Mouse (Mus musculus) cerebellum, adult 9-10 months (tissue): ENCODE measurements around the gene Adam12.

ENCODE experiments used
- DNase-seq: peaks from one replicate; pipeline ENCODE4 v3.0.0; 2022

Gene Adam12

DNA sequence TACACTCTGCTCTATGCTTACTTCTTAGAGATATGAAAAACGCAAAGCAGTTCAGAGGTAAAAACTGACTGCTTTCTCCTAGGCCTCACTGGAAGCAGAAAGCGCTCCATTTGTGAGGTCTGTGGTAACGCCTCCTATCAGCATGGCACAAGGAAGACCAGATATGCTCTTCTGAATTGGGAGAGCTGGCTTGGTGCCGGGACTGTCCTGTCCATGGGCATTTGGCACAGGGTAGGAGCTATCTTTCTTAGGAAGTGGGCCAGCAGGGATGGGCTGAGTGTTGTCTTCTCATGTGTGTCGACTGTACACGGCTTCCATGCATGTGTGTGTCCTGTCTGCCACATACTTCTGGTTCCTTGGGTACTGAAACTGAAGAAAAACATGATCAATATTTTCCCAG is 369.7 kb downstream of the Adam12 start:
- no peak for DNase-seq

- DNase-seq, result no peak
These were observed 372.4 kb downstream of the Adam12 start for GRCm38 (mm10) chr7:133859548-133859947.

- peak; percentile 10 for DNase-seq
These were observed 373.4 kb downstream of the Adam12 start for GRCm38 (mm10) chr7:133858506-133858905.

DNA sequence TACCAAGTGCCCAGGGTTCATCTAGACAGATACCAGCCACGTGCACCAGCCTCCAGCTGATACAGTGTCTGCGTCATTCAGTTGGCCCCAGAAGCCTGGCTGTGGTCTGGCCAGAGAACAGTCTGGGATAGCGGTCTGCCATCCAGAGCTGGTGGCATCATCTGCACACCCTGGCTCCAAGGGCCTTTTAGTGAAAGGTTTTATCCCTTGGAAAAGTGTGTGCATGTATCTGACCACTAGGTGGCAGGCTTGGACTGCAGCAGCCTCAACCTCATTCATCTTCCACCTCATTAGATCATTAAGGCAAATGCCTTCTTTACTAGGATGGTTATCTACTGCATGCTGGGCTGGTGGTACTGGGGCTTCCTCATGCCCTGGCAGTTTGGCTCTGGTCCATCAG is 375.7 kb downstream of the Adam12 start:
- peak; percentile 65 for DNase-seq

GRCm38 (mm10) chr7:133850735-133851134 is 381.2 kb downstream of the Adam12 start:
- DNase-seq, result no peak

DNA sequence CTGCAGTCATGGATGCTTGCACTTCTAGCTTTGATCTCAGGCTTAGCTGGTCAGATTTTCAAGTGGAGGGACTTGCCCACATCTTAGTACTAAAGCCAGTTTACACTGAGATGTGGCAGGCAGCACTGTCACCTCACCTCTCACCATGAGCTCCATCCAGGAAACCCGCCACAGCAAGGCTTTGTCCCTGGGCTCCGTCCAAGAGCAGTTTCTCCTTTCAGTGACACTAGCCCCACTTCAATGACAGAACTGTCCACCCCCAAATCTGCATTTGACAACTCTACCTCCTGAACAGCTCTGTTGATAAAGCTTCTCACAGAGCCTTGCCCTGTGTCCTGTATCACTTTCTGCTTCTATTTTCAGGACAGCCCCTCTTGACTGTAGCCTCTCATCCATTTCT is 383.8 kb downstream of the Adam12 start:
- DNase-seq, result no peak

GRCm38 (mm10) chr7:133847175-133847574 is 384.8 kb downstream of the Adam12 start:
- DNase-seq, result no peak

DNA sequence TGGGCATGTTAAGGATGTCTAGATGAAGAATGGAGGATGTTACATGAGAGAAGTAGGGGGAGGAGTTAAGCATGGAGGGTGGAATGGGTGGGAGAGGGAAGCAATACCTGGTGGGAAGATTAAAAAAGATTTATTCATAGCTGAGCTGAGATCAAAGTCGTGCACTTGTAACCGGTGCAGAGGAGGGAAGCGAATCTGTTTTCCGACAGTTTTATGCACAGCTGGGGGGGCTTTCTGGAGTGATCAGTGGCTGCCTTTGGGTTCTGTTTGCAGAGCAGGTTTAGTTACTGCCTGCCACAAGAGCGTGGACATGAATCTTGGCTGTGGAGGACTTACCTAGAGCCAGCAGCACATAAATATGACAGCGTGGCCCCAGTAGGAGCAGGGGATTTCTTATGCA is 389.9 kb downstream of the Adam12 start:
- no peak for DNase-seq

- no peak for DNase-seq
These were observed 392.4 kb downstream of the Adam12 start for GRCm38 (mm10) chr7:133839546-133839945.
